Mouse (Mus musculus) CH12F3 (cell line): ENCODE data around the gene Gm13279.
"Not testable (repeated sequence)": the region's sequence is repeated elsewhere in the genome, so short reads cannot be mapped to it uniquely, and the experiment has no call there.

Source experiments
- in situ Hi-C: fragments of 300-500 bp; cut with MboI; formaldehyde crosslinking; loops from 2 replicates; pipeline ENCODE4 v1.14.3; 2020; ENCODE audit warnings: low sequenced_read_pairs

Gene Gm13279

DNA sequence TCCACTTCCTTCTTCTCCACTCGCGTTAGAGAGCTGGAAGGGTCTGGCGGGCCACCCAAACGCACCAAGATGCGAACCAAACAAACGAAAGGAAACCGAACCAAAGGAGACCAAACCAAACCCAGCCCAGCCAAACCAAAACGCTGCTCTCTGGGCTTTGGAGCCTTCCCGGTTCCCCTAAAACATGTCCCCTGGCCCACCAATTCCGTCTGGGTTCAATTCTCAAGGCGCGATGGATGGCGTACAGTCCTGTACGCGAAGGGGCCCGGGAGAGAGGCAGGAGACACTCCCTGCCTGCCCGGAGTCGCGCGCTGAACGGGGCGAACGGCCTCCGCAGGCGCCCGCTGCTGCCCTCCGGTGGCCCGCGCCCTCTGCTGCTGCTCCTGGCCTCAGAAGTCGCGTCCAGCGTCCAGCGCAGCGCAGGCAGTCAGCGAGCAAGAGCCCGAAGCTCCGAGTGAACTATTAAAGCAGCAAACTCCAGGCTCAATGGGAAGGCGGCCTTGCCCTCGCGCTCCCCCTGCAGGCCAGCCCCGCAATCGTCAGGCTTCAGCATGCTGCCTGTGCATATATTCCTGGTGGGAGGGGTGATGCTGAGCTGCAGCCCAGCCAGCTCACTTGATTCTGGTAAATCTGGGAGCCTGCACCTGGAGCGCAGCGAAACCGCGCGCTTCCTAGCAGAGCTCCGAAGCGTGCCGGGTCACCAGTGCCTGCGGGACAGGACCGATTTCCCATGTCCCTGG, 3.1 kb upstream of the Gm13279 start, which contains the start of gene Gm13275:
TSS of gene Gm13275 (plus strand) at position 552 of the 740 bp plus-strand sequence.
- in situ Hi-C loops: not testable (repeated sequence)

GRCm38 (mm10) chr4:88799365-88799764, 2.2 kb downstream of the Gm13279 start, which contains the start of gene Gm13285:
Gene Gm13285 (plus strand): TSS chr4:88799665.
- in situ Hi-C loops: not testable (repeated sequence)

DNA sequence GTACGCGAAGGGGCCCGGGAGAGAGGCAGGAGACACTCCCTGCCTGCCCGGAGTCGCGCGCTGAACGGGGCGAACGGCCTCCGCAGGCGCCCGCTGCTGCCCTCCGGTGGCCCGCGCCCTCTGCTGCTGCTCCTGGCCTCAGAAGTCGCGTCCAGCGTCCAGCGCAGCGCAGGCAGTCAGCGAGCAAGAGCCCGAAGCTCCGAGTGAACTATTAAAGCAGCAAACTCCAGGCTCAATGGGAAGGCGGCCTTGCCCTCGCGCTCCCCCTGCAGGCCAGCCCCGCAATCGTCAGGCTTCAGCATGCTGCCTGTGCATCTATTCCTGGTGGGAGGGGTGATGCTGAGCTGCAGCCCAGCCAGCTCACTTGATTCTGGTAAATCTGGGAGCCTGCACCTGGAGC, 5.8 kb downstream of the Gm13279 start, which contains the start of gene Gm13287:
TSS of gene Gm13287 (plus strand) at position 301 of the 400 bp plus-strand sequence.
- in situ Hi-C loops: not testable (repeated sequence)

DNA sequence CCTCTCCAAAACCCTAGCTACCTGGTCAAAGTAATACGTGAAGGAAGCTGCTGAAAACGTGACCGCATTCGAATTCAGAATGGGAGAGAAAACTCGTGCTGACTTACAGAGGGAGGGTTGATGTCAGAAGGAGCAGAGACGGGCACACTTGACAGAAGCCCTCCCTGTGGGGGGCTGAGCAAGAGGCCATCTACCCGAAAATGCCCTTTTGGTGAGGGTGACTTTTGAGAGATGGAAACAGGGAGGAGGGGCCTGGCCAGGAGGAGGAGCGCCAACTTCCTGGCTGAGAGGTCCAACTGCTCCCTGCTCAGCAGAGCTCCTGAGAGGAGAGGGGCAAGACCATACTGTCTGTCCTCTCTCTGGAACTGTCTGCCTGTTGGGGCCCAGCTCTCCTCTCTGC, 8.0 kb downstream of the Gm13279 start, which contains the start of gene Gm13288:
TSS of gene Gm13288 (plus strand) at position 301 of the 400 bp plus-strand sequence.
- in situ Hi-C loops: not testable (repeated sequence)

GRCm38 (mm10) chr4:88805761-88806160, 8.6 kb downstream of the Gm13279 start:
- in situ Hi-C loops: not testable (repeated sequence)

- in situ Hi-C loops: no loop called here
Measured at GRCm38 (mm10) chr4:88815928-88816327, 18.7 kb downstream of the Gm13279 start, which contains the start of gene Ifna7. Gene Ifna7 (plus strand): TSS chr4:88816228.

DNA sequence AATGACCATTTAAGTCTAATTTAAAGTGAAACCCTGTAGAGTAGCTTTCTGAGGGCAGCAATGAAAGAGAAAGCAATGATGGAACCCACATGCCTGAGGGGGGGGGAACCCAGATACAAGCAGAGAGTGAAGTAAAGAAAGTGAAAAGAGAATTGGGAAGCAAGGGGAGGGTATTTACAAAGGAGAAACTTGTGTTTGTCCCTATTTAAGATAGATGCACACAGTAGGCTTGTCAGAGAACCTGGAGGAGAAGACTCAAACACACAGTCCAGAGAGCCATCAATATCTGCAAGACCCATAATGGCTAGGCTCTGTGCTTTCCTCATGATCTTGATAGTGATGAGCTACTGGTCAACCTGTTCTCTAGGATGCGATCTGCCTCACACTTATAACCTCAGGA, 22.5 kb downstream of the Gm13279 start, which contains the start of gene Ifna11:
TSS of gene Ifna11 (plus strand) at position 301 of the 400 bp plus-strand sequence.
- in situ Hi-C loops: no loop called here

DNA sequence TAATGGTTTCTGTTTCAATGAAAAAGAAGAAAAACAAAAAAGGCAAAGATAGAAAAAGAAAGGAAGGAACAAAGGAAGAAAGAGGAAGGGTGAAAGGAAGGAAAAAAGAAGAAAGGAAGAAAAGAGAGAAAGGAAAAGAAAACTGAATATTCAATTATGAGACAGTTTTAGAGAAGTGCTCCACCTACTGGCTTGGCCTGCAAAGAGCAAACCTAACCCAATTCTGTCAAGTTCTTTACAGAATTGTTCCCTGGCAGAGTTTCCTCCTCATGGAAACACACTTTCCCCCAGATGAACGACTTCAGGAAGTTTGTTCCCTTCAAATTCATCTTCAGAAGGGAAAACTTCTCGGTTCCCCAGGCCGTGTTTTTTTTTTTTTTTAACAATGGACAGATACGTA, 25.8 kb downstream of the Gm13279 start:
- in situ Hi-C loops: no loop called here

- in situ Hi-C loops: not testable (repeated sequence)
Measured at GRCm38 (mm10) chr4:88827116-88827515, 29.9 kb downstream of the Gm13279 start, which contains the start of gene Ifna6. Gene Ifna6 (plus strand): TSS chr4:88827416.

DNA sequence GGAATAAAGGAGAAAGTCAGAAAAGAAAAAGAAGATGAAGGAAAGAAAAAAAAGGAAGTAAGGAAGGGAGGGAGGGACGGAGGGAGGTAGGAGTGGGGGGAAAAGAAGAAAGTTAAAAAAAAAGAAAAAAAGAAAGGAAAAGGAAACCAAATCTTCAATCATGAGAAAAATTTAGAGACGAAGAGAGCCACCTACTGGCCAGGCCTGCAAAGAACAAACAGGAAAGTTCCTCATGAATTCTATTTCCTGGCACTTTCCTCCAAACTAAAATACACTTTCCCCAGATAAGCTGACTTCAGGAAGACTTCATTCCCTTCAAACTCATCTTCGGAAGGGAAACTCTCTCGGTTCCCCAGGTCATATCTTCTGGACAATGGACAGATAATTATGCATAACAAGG, 33.3 kb downstream of the Gm13279 start:
- in situ Hi-C loops: no loop called here

DNA sequence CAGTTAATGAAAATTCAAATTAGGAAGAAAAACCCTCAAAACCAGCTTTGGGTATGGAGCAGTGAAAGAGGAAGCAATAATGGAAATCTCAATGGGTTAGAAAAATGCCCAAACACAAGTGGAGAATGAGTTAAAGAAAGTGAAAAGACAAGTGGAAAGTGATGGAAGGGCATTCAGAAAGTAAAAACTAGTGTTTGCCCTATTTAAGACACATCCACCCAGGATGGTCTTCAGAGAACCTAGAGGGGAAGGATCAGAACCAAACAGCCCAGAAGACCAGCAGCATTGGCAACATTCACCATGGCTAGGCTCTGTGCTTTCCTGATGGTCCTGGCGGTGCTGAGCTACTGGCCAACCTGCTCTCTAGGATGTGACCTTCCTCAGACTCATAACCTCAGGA, 38.0 kb downstream of the Gm13279 start, which contains the start of gene Ifna5:
TSS of gene Ifna5 (plus strand) at position 301 of the 400 bp plus-strand sequence.
- in situ Hi-C loops: not testable (repeated sequence)

- in situ Hi-C loops: no loop called here
Measured at GRCm38 (mm10) chr4:88838828-88839227, 41.6 kb downstream of the Gm13279 start.

- in situ Hi-C loops: no loop called here
Measured at GRCm38 (mm10) chr4:88840058-88840457, 42.9 kb downstream of the Gm13279 start.

- in situ Hi-C loops: no loop called here
Measured at GRCm38 (mm10) chr4:88841438-88841911, 44.3 kb downstream of the Gm13279 start, which contains the start of gene Ifna4. Gene Ifna4 (plus strand): TSS chr4:88841861.

DNA sequence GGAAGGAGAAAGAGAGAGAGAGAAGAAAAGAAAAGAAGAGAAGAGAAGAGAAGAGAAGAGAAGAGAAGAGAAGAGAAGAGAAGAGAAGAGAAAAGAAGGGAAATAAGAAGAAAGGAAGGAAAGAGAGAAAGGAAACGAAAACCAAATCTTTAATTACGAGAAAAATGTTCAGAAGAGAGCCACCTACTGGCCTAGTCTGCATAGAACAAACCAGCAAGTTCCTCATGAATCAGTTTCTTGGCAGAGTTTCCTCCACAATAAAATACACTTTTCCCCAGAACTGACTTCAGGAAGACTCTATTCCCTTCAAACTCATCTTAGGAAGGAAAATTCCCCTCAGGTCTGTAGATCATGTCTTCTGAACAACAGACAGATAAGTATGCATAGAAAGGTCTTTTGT, 48.1 kb downstream of the Gm13279 start:
- in situ Hi-C loops: no loop called here
